Mouse (Mus musculus) layer of hippocampus, adult 11-12 months (tissue): ENCODE measurements at regions not wholly inside any gene's neighbourhood (a gene's known extent, or its start where the extent isn't known, plus 50 kb on each side); places are given as distances from the start of the nearest gene placed in this dataset.
"Not testable (repeated sequence)": the region's sequence is repeated elsewhere in the genome, so short reads cannot be mapped to it uniquely, and the experiment has no call there.

Experiments used
- DNase-seq: peaks from one replicate; pipeline ENCODE4 v3.0.0; 2022; ENCODE audit warnings: low spot score

DNA sequence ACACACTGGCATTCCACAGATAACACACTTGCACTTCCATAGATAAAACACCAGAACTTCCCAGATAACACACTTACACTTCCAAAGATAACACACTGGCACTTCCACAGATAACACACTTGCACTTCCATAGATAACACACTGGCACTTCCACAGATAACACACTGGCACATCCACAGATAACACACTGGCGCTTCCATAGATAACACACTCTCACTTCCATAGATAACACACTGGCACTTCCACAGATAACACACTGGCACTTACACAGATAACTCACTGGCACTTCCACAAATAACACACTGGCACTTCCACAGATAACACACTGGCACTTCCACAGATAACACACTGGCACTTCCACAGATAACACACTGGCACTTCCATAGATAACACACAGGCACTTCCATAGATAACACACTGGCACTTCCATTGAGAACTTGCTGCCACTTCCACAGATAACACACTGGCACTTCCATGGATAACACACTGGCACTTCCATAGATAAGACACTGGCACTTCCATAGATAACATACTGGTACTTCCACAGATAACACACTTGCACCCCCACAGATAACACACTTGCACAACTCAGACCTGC lies 170.0 kb upstream of the Afdn start:
- not testable (repeated sequence) for DNase-seq
